Mouse (Mus musculus) midbrain, embryonic 15.5 days (tissue): ENCODE data around the gene Sgf29. TPM values are rescaled to one million over a fixed set of nuclear protein-coding genes. Genes with fewer than 3 reads are reported as not detected.
A peak's percentile ranks its signal among the peaks of the same experiment; 100 is the strongest.

ENCODE experiments used
- ATAC-seq: fragments of 200-750 bp; cut with Nextera tagmentation; replicated peaks from 2 replicates; pipeline ENCODE4 v1.8.0; 2017; ENCODE audit warnings: moderate TSS enrichment
- H3K27ac ChIP-seq: fragments of 300-500 bp; sonication (generic); 2 replicates; pipeline ENCODE4 v1.5.1; 2015; ENCODE audit warnings: mild to moderate bottlenecking, inconsistent platforms
- H3K27me3 ChIP-seq: fragments of 300-500 bp; sonication (generic); replicated peaks from 2 replicates; pipeline ENCODE4 v1.6.1; 2015; ENCODE audit warnings: inconsistent platforms
- H3K36me3 ChIP-seq: fragments of 300-500 bp; sonication (generic); replicated peaks from 2 replicates; pipeline ENCODE4 v1.6.1; 2015; ENCODE audit warnings: inconsistent platforms
- H3K4me1 ChIP-seq: fragments of 300-500 bp; sonication (generic); 2 replicates; pipeline ENCODE4 v1.6.1; 2015; ENCODE audit warnings: inconsistent platforms
- H3K4me2 ChIP-seq: fragments of 300-500 bp; sonication (generic); 2 replicates; pipeline ENCODE4 v1.6.1; 2015; ENCODE audit warnings: inconsistent platforms, mild to moderate bottlenecking, moderate library complexity
- H3K4me3 ChIP-seq: fragments of 300-500 bp; sonication (generic); 2 replicates; pipeline ENCODE4 v1.5.1; 2015; ENCODE audit warnings: mild to moderate bottlenecking, inconsistent platforms
- H3K9ac ChIP-seq: fragments of 300-500 bp; sonication (generic); 2 replicates; pipeline ENCODE4 v1.6.1; 2015; ENCODE audit warnings: mild to moderate bottlenecking, inconsistent platforms
- H3K9me3 ChIP-seq: fragments of 300-500 bp; sonication (generic); 2 replicates; pipeline ENCODE4 v1.6.1; 2016; ENCODE audit warnings: inconsistent platforms
- WGBS: fragments of 180-500 bp; shearing (Covaris S2); methylation state at CpG from one replicate; pipeline ENCODE4 v1.1.7; 2015; ENCODE audit warnings: mixed read lengths; 5-methylcytosine and 5-hydroxymethylcytosine counted together
- polyA plus RNA-seq: library from polyadenylated mRNA; unstranded; fragments of >200 nt; fragmentation: Nextera tagmentation; extraction: Ambion mirVana; gene quantifications from 2 replicates; pipeline ENCODE4 v1.2.1, GENCODE M21; 2015

Sgf29 gene
- polyA plus RNA-seq, 1 experiment from 2014 or later, result 62.3 TPM

DNA sequence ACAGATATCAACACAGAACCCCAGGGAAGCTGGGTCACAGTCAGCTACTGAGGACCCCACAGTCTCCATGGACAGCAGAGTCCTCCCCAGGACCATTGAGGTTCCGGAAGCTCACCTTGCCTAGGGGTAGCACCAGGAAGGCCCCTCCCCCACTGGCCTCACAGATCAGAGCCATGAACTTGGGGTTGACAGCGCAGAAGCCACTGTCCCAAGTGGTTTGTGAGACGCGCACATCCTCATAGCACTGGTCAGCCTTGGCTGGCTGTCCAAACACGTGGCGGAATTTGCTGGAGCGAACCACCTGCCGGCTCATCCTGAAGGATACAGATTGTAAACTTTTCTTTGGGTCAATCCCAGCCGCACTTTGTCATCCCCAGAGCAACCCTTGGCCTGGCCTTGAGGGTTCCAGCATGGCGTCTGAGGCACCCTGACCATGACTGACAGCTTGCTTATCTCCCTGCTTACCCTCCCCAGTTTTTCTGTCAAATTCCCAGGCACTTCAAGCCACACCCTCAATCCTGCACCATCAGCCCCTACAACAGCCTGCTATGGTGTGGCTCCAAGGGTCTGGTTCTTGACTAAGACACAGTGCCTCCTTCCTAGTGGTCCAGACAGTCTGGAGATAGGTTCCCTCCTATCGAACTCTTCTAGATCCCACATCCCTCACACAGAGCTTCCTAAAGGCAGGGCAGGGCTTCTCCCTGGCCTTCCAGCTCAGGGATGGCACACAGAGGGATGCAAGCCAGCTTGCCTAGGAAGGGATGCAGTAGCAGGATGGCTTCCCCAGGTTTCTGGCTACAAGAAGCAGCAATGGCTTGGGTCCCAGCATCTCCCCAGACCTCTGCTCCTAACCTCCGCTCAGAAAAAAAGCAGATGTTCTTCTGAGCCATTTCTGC is 54.0 kb downstream of the Sgf29 start:
- H3K36me3 ChIP-seq, result peaks cover 12% of the 10 kb centered on the region

DNA sequence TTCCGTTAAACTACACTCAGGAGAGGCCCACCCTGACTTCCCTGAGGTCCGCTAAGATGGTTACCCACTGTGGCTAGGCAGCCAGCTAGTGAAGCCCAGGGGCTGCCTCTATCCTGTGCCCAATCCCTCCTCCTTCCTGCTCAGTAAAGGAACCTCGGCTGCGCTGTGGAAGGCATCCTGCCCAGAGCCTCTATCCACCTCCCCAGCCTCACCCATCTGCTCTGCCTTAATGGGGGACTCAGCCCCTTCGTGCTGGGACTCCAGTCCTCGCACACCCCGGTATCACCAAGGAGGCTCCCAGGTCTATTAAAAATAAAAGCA is 54.6 kb downstream of the Sgf29 start:
- Histone ChIP-seq H3K9me3 (no peaks in the 10 kb centered on the region), H3K27me3 (no peaks in the 10 kb centered on the region), H3K36me3 (peaks cover 10% of the 10 kb centered on the region), H3K4me3 (peak overlapping the region; percentile 89), H3K9ac (peak overlapping the region; percentile 98), H3K4me1 (peaks cover 42% of the 10 kb centered on the region), H3K4me2 (peak overlapping the region; percentile 72), H3K27ac (peak overlapping the region; percentile 90)
- ATAC-seq, result peak; percentile 35; the same call in 1 of the 2 replicates
- WGBS, result 6% methylated on average over 7 of the region's 7 CpGs

More for the DNA sequence above, 54.0 kb downstream of the Sgf29 start:
- H3K9ac ChIP-seq, result peak overlapping the region; percentile 98
- H3K27me3 ChIP-seq, result no peaks in the 10 kb centered on the region
- H3K27ac ChIP-seq, result peak overlapping the region; percentile 90
- WGBS, result 80% methylated on average over 12 of the region's 12 CpGs
- peak overlapping the region; percentile 72 for H3K4me2 ChIP-seq
- H3K4me1 ChIP-seq, result peaks cover 42% of the 10 kb centered on the region
- peak overlapping the region; percentile 89 for H3K4me3 ChIP-seq
- ATAC-seq, result no peak
- H3K9me3 ChIP-seq, result no peaks in the 10 kb centered on the region

DNA sequence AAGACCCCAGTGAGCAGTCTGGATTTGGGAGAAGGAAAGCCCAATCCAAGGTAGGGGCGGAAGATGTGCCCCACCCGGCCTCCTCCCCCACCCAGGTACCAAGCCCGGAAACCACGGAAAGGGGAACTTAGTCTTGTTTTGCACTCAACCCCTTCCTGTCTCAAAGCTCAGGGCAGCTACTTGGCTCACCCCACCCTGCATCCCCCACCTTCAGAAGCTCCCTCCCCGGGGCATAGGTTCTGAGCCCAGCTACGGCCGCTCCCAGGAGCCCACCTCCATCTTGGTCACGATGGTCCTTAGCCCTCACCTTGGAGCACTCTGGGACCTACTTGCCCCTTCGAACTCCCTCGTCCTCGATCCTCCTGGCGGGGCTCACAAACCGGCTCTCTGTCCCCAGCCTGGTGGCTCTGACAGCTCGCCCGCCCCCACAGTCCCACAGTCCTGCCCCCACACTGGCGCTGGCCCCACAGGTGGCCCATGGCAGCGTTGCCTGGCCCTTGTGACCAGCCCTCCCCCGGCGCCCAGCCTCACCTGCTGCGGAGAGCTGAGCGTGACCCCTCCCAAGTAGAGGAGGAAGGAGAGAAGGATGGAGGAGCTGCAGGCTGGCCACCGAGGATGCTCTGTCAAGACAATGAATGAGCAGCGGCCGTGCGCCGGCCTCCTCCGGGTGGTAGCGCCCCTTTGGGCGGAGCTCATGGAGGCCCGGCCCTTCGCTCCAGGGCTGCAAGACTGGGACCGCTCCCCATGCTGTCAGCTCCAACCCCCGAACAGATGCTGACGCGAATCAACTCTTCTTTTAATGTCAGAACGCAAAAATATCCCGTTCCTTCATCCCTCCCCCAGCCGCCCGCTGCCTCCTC is 55.2 kb downstream of the Sgf29 start:
- under 1% methylated on average over 39 of the region's 39 CpGs for WGBS
- Histone ChIP-seq H3K36me3 (peaks cover 7% of the 10 kb centered on the region), H3K4me2 (peak overlapping the region; percentile 72), H3K4me3 (peak overlapping the region; percentile 89), H3K9me3 (no peaks in the 10 kb centered on the region), H3K9ac (peak overlapping the region; percentile 98), H3K4me1 (peaks cover 42% of the 10 kb centered on the region), H3K27ac (peak overlapping the region; percentile 90), H3K27me3 (no peaks in the 10 kb centered on the region)
- peak; percentile 89 for ATAC-seq

DNA sequence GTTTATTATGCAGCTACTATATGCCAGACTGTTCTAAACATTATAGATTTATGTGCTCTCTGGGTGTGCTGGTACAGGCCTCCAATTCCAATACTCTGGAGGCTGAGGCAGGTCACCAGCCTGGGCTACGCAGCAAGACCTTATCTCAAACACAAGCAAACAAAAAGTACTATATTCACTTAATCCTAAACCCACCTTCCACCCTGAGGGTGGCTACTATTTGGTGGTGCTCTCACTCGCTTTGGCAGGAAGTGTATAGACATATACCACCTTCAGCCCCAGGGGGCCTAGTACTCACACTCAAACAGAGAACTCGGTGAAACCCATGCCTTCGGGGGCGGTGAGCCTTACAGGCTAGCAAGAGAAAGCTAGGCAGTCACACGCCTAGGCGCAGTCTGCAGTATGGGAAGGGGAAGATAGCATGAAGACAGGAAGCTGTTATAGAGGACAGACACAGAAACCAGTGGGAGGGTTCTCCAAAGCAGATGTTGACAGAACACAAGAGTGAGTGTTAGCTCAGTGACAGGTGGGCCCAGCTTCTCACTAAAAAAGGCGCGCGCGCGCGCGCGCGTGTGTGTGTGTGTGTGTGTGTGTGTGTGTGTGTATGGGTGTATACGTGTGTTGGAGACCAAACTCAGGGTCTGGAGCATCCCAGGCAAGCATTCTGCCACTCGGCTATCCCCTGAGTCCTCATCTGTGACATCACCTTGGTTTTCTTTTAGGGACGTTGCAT is 58.5 kb downstream of the Sgf29 start, which contains the start of gene Coro1a:
TSS of gene Coro1a (minus strand) at position 346 of the 733 bp plus-strand sequence.
- Histone ChIP-seq H3K4me3 (no peak within 1 kb of the TSS), H3K4me2 (no peak within 1 kb of the TSS), H3K9me3 (no peaks in the 10 kb centered on the region), H3K27ac (no peak within 1 kb of the TSS), H3K27me3 (no peaks in the 10 kb centered on the region), H3K4me1 (peaks cover 19% of the 10 kb centered on the region), H3K9ac (no peak within 1 kb of the TSS), H3K36me3 (no peaks in the 10 kb centered on the region)
- WGBS, result 93% methylated on average over 19 of the region's 19 CpGs
- no peak for ATAC-seq

DNA sequence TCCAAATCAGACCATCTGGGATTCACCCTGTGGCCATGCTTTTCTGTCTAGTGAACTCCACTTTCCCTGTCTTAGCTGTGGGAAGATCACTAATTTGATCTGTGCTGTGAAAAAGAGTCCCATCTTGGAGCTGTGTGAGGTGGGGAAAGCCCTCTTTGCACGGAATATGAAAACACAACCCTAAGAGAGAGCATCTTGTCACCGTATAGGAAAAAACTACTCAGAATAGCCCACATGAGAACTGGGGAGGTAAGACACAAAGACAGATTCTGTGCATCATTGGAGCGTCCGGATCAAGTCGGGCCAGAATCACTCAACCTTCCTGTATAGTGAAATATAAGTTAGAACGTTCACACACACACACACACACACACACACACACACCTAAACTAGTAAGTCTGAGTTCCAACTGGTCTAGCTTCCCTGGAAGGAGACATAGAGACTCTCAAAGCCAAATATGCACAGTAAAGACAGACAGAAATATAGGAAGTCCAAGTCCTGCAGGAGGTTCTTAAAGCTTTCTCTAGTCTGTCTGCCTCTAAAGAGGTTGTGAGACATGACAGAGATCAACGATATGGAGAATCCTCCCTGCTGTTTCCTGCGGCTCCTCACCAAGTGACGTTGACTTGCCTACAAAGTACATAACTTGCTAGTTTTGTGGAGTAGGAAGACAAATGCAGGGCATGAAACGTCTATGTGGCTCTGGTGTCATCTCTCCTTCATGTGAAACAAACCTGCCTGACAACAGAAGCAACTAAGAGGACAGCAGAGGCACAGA is 59.3 kb downstream of the Sgf29 start:
- Histone ChIP-seq H3K4me3 (no peak overlapping the region), H3K4me1 (peaks cover 12% of the 10 kb centered on the region), H3K27ac (no peak overlapping the region), H3K4me2 (no peak overlapping the region), H3K36me3 (no peaks in the 10 kb centered on the region), H3K27me3 (no peaks in the 10 kb centered on the region), H3K9ac (no peak overlapping the region), H3K9me3 (no peaks in the 10 kb centered on the region)
- ATAC-seq, result no peak
- WGBS, result 85% methylated on average over 10 of the region's 10 CpGs

DNA sequence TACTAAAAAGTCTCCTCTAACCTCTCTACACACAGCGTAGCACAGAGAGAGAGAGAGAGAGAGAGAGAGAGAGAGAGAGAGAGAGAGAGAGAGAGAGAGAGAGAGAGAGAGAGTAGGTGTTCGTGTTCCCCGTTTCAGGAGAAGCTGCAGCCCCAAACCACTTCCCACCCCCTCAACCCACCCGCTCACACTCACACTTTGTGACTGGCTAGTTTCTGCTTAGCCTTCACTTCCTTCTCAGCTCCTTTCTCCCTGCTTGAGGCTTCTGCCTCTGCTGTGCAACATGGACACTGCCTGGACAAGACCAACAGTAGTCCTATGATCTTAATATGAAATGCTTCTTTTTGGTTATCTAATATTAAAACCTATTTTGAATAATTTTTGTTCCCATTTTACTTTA is 61.2 kb downstream of the Sgf29 start:
- Histone ChIP-seq H3K27ac (no peak overlapping the region), H3K9ac (no peak overlapping the region), H3K9me3 (no peaks in the 10 kb centered on the region), H3K27me3 (no peaks in the 10 kb centered on the region), H3K4me3 (no peak overlapping the region), H3K4me2 (no peak overlapping the region), H3K36me3 (no peaks in the 10 kb centered on the region), H3K4me1 (peaks cover 2% of the 10 kb centered on the region)
- WGBS, result 70% methylated on average over 4 of the region's 4 CpGs
- no peak for ATAC-seq

DNA sequence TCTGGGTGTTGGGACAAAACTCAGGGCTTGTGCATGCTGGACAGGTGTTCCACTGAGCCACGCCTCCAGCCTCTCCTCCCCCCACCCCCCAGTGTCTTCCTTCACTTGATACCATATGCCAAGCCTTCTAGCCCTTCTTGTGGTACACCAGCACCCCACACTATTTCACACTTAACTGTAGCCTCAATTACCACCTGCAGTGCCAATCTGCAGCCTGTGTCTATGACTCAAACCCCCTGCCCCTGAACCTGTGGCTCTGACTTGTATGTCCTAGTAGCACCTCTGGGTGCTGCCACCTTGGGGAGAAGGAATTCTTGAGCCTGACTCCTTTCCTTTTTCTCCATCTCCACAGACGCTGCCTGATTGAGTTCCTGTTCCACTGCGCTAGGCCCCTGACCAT is 62.8 kb downstream of the Sgf29 start:
- no peak for ATAC-seq
- Histone ChIP-seq H3K36me3 (no peaks in the 10 kb centered on the region), H3K9me3 (no peaks in the 10 kb centered on the region), H3K27me3 (no peaks in the 10 kb centered on the region), H3K9ac (no peak overlapping the region), H3K4me2 (no peak overlapping the region), H3K27ac (no peak overlapping the region), H3K4me3 (no peak overlapping the region), H3K4me1 (no peaks in the 10 kb centered on the region)
- WGBS, result 88% methylated on average over 3 of the region's 3 CpGs

DNA sequence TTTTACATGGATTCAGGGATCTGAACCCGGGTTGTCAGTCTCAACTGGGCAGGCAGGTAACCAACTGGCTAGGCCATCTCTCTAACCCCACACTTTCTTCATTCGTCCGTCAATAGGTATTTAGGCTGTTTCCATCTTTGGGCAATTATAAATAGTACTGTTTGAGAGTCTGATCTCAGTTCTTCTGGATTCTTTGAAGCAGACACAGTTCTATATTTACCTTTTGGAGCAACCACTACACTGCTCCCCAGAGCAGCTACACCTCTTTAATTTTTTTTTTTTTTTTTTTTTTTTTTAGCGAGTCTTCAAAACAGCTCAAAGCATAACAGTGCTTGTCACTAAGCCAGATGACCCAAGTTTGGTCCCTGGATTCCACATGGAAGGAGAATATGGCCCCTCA is 66.6 kb downstream of the Sgf29 start:
- Histone ChIP-seq H3K4me2 (no peak overlapping the region), H3K27me3 (no peaks in the 10 kb centered on the region), H3K9ac (no peak overlapping the region), H3K36me3 (no peaks in the 10 kb centered on the region), H3K4me1 (no peaks in the 10 kb centered on the region), H3K27ac (no peak overlapping the region), H3K9me3 (no peaks in the 10 kb centered on the region), H3K4me3 (no peak overlapping the region)
- no peak for ATAC-seq
- 81% methylated on average over 4 of the region's 4 CpGs for WGBS

DNA sequence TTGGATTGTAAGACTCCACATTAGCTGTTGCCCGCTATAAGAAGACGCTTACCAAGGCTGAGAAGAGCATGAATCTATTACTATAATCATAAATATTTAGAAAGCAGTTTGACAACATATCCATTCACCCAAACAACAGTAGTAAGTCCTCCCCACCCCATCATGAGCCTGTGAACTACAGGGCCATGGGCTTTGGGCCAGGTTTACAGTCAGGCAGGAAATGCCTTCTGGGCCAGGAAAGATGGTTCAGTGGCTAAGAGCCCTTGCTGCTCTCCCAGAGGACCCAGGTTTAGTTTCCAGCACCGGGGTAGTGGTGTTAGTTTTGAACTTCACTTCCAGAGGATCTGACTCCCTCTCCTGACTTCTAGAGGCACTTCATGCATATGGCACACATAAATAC is 68.5 kb downstream of the Sgf29 start:
- Histone ChIP-seq H3K36me3 (no peaks in the 10 kb centered on the region), H3K4me1 (no peaks in the 10 kb centered on the region), H3K27ac (no peak overlapping the region), H3K4me3 (no peak overlapping the region), H3K27me3 (no peaks in the 10 kb centered on the region), H3K9ac (no peak overlapping the region), H3K4me2 (no peak overlapping the region), H3K9me3 (no peaks in the 10 kb centered on the region)
- ATAC-seq, result no peak
- WGBS, result 91% methylated on average over 3 of the region's 3 CpGs

DNA sequence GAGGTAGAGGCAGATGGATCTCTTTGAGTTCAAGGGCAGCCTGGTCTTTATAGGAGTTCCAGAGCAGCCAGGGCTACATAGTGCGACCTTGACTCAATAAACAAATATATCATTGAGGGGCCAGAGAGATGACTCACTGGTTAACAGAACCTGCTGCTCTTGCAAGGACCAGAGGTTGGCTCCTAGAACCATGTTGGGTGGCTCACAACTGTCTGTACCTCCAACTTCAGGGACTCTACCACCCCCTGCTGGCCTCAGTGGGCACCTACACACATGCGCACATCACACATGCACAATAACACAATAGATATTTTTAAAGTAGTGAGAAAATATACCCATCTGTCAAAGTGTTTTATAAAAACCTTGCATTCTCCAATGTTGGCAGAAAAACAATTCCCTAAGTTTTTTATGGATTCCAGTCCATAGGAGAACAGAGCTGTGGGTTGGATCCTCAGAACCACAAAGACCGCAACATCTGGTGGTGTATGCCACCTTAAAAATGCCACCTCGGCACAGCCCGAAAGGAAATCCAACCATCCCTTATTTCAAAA is 69.8 kb downstream of the Sgf29 start:
- H3K27me3 ChIP-seq, result no peaks in the 10 kb centered on the region
- H3K27ac ChIP-seq, result no peak overlapping the region
- no peak overlapping the region for H3K4me2 ChIP-seq
- H3K9ac ChIP-seq, result no peak overlapping the region
- H3K36me3 ChIP-seq, result no peaks in the 10 kb centered on the region
- H3K4me3 ChIP-seq, result no peak overlapping the region
- no peak for ATAC-seq
- H3K9me3 ChIP-seq, result no peaks in the 10 kb centered on the region
- no peaks in the 10 kb centered on the region for H3K4me1 ChIP-seq
- WGBS, result 95% methylated on average over 5 of the region's 5 CpGs

DNA sequence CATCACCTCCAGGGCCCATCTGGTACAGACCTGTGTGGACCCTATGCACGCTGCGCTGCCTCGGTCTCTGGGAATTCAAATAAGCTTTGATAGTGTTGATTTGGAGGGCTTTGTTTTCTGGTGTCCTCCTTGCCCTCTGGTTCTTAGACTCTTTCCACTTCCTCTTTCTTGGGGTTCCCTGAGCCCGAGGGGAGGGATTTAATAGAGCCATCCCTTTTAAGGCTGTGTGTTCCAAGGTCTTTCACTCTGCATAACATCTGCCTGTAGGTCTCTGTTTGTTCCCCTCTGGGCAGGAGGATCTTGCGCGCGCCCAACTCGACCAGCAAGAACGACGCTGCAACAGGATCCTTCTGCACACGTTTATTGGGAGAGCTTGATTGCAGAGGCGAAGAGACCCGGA is 72.5 kb downstream of the Sgf29 start:
- Histone ChIP-seq H3K27ac (no peak overlapping the region), H3K9me3 (no peaks in the 10 kb centered on the region), H3K27me3 (no peaks in the 10 kb centered on the region), H3K9ac (no peak overlapping the region), H3K4me1 (no peaks in the 10 kb centered on the region), H3K4me2 (no peak overlapping the region), H3K36me3 (no peaks in the 10 kb centered on the region), H3K4me3 (no peak overlapping the region)
- WGBS, result 90% methylated on average over 13 of the region's 13 CpGs
- ATAC-seq, result no peak
